Mouse (Mus musculus): ENCODE measurements around the gene Tspan14. TPM values are rescaled to one million over a fixed set of nuclear protein-coding genes. Genes with fewer than 3 reads are reported as not detected.

The Tspan14 gene
- polyA plus RNA-seq, 1 experiment = 94.2 TPM

- Histone ChIP-seq H3K4me1 (ENCODE audit: control insufficient read depth, insufficient read depth, low read length) (peaks cover 32% of the 10 kb centered on the region), H3K4me3 (replicated peaks; ENCODE audit: extremely low read depth, low read depth, low read length) (no peak overlapping the region)
- TF ChIP-seq POLR2A (IDR thresholded peaks at IDR 0.05; ENCODE audit: borderline replicate concordance, extremely low read depth, low read depth, low read length) (no peak), CTCF (IDR thresholded peaks at IDR 0.05; ENCODE audit: insufficient read depth, low read length) (no peak)
- 74% methylated on average over 3 of the region's 3 CpGs for WGBS
- DNase-seq = no peak
Observed at GRCm38 (mm10) chr14:40964214-40964610, 2.4 kb downstream of the Tspan14 start.

GRCm38 (mm10) chr14:40963501-40964213 is 3.0 kb downstream of the Tspan14 start:
- WGBS = 43% methylated on average over 3 of the region's 3 CpGs
- no peak for DNase-seq
- no peak overlapping the region for H3K4me3 ChIP-seq (replicated peaks; ENCODE audit: extremely low read depth, low read depth, low read length)
- no peak for TF ChIP-seq CTCF (IDR thresholded peaks at IDR 0.05; ENCODE audit: insufficient read depth, low read length)
- no peak for TF ChIP-seq POLR2A (IDR thresholded peaks at IDR 0.05; ENCODE audit: borderline replicate concordance, extremely low read depth, low read depth, low read length)
- H3K4me1 ChIP-seq (ENCODE audit: control insufficient read depth, insufficient read depth, low read length) = peaks cover 38% of the 10 kb centered on the region

GRCm38 (mm10) chr14:40962365-40963290 is 4.0 kb downstream of the Tspan14 start:
- H3K4me1 ChIP-seq (ENCODE audit: control insufficient read depth, insufficient read depth, low read length) = peaks cover 44% of the 10 kb centered on the region
- no peak overlapping the region for H3K4me3 ChIP-seq (replicated peaks; ENCODE audit: extremely low read depth, low read depth, low read length)
- DNase-seq = no peak
- 65% methylated on average over 11 of the region's 11 CpGs for WGBS
- TF ChIP-seq POLR2A (IDR thresholded peaks at IDR 0.05; ENCODE audit: borderline replicate concordance, extremely low read depth, low read depth, low read length) (no peak), CTCF (IDR thresholded peaks at IDR 0.05; ENCODE audit: insufficient read depth, low read length) (no peak)

GRCm38 (mm10) chr14:40960237-40960636 is 6.4 kb downstream of the Tspan14 start:
- no peak overlapping the region for H3K4me3 ChIP-seq (replicated peaks; ENCODE audit: extremely low read depth, low read depth, low read length)
- TF ChIP-seq POLR2A (IDR thresholded peaks at IDR 0.05; ENCODE audit: borderline replicate concordance, extremely low read depth, low read depth, low read length) (no peak), CTCF (IDR thresholded peaks at IDR 0.05; ENCODE audit: insufficient read depth, low read length) (no peak)
- H3K4me1 ChIP-seq (ENCODE audit: control insufficient read depth, insufficient read depth, low read length) = peaks cover 61% of the 10 kb centered on the region
- DNase-seq = no peak
- 10% methylated on average over 4 of the region's 4 CpGs for WGBS

GRCm38 (mm10) chr14:40959586-40959985 is 7.0 kb downstream of the Tspan14 start:
- DNase-seq = no peak
- Histone ChIP-seq H3K4me3 (replicated peaks; ENCODE audit: extremely low read depth, low read depth, low read length) (no peak overlapping the region), H3K4me1 (ENCODE audit: control insufficient read depth, insufficient read depth, low read length) (peaks cover 61% of the 10 kb centered on the region)
- 33% methylated on average over 3 of the region's 3 CpGs for WGBS
- TF ChIP-seq POLR2A (IDR thresholded peaks at IDR 0.05; ENCODE audit: borderline replicate concordance, extremely low read depth, low read depth, low read length) = no peak
- no peak for TF ChIP-seq CTCF (IDR thresholded peaks at IDR 0.05; ENCODE audit: insufficient read depth, low read length)

- TF ChIP-seq POLR2A (IDR thresholded peaks at IDR 0.05; ENCODE audit: borderline replicate concordance, extremely low read depth, low read depth, low read length) (peak; percentile 31; the same call in 1 of the 2 replicates), CTCF (IDR thresholded peaks at IDR 0.05; ENCODE audit: insufficient read depth, low read length) (no peak)
- 33% methylated on average over 2 of the region's 2 CpGs for WGBS
- H3K4me3 ChIP-seq (replicated peaks; ENCODE audit: extremely low read depth, low read depth, low read length) = no peak overlapping the region
Observed at GRCm38 (mm10) chr14:40958986-40959381, 7.6 kb downstream of the Tspan14 start.

GRCm38 (mm10) chr14:40958083-40958985 is 8.3 kb downstream of the Tspan14 start:
- WGBS = 20% methylated on average over 4 of the region's 4 CpGs
- Histone ChIP-seq H3K4me3 (replicated peaks; ENCODE audit: extremely low read depth, low read depth, low read length) (no peak overlapping the region), H3K4me1 (ENCODE audit: control insufficient read depth, insufficient read depth, low read length) (peaks cover 57% of the 10 kb centered on the region)
- TF ChIP-seq POLR2A (IDR thresholded peaks at IDR 0.05; ENCODE audit: borderline replicate concordance, extremely low read depth, low read depth, low read length) = peak; percentile 13; the same call in 1 of the 2 replicates
- TF ChIP-seq CTCF (IDR thresholded peaks at IDR 0.05; ENCODE audit: insufficient read depth, low read length) = no peak
- DNase-seq = peak; percentile 32

More at GRCm38 (mm10) chr14:40958986-40959381, 7.6 kb downstream of the Tspan14 start:
- no peak for DNase-seq
- peaks cover 61% of the 10 kb centered on the region for H3K4me1 ChIP-seq (ENCODE audit: control insufficient read depth, insufficient read depth, low read length)

GRCm38 (mm10) chr14:40957607-40958006 is 9.0 kb downstream of the Tspan14 start:
- TF ChIP-seq POLR2A (IDR thresholded peaks at IDR 0.05; ENCODE audit: borderline replicate concordance, extremely low read depth, low read depth, low read length) = no peak
- TF ChIP-seq CTCF (IDR thresholded peaks at IDR 0.05; ENCODE audit: insufficient read depth, low read length) = no peak

More at GRCm38 (mm10) chr14:40957607-40958006, 9.0 kb downstream of the Tspan14 start:
- no peak for DNase-seq
- Histone ChIP-seq H3K4me3 (replicated peaks; ENCODE audit: extremely low read depth, low read depth, low read length) (no peak overlapping the region), H3K4me1 (ENCODE audit: control insufficient read depth, insufficient read depth, low read length) (peaks cover 55% of the 10 kb centered on the region)
- WGBS = 50% methylated on average over 3 of the region's 3 CpGs

Data from lung, adult 2 months (tissue).